Mouse (Mus musculus) testis, postnatal 14 days (tissue): Measurements from ENCODE around the gene Unc93b1.

Experiments
- DNase-seq: peaks from one replicate; pipeline ENCODE4 v3.0.0; 2021; ENCODE audit warnings: low spot score

Gene Unc93b1

GRCm38 (mm10) chr19:3985261-3985681 lies 50.3 kb downstream of the Unc93b1 start:
- no peak for DNase-seq

GRCm38 (mm10) chr19:3986334-3986733 lies 51.3 kb downstream of the Unc93b1 start, which contains the start of gene Acy3:
Gene Acy3 (plus strand): TSS chr19:3986570.
- DNase-seq, result peak; percentile 75

- DNase-seq, result no peak
Observed at GRCm38 (mm10) chr19:3988066-3988465, 53.1 kb downstream of the Unc93b1 start.

- no peak for DNase-seq
Observed at GRCm38 (mm10) chr19:3988750-3989149, 53.8 kb downstream of the Unc93b1 start.

- DNase-seq, result no peak
Observed at GRCm38 (mm10) chr19:3990804-3991203, 55.8 kb downstream of the Unc93b1 start.

GRCm38 (mm10) chr19:3991562-3991961 lies 56.6 kb downstream of the Unc93b1 start:
- no peak for DNase-seq

GRCm38 (mm10) chr19:3991966-3992365 lies 57.0 kb downstream of the Unc93b1 start:
- no peak for DNase-seq

- DNase-seq, result no peak
Observed at GRCm38 (mm10) chr19:3992416-3992815, 57.4 kb downstream of the Unc93b1 start, which contains the start of gene Tbx10. Gene Tbx10 (plus strand): TSS chr19:3992752.

- DNase-seq, result no peak
Observed at GRCm38 (mm10) chr19:3994932-3995331, 59.9 kb downstream of the Unc93b1 start.

- no peak for DNase-seq
Observed at GRCm38 (mm10) chr19:3995505-3995904, 60.5 kb downstream of the Unc93b1 start.

- DNase-seq, result no peak
Observed at GRCm38 (mm10) chr19:3996106-3996505, 61.1 kb downstream of the Unc93b1 start.

- DNase-seq, result no peak
Observed at GRCm38 (mm10) chr19:3996747-3997146, 61.8 kb downstream of the Unc93b1 start.

GRCm38 (mm10) chr19:3997231-3997630 lies 62.2 kb downstream of the Unc93b1 start:
- no peak for DNase-seq

- DNase-seq, result no peak
Observed at GRCm38 (mm10) chr19:3998335-3998734, 63.3 kb downstream of the Unc93b1 start.
